ENCODE assay signal across 12 mouse cellular contexts in the genomic region with DNA sequence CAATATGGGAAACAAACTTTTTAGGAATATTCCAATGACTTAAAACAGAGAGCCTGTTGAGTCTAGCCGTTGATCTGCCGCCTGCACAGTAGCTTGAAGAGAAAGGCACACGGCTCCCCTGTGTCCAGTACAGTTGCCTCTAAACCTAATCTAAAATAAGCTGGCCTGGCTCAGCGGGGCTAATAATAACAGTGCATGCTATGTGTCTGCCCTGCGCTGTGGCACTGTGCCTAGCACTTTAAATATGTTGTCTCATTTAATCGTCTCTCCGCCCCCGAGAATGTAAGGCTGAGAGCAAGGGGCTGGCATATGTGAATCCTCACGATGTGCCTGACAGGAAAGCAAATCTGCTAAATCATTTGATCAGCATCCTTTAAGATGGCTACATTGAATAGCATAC.
DNase-seq lines count a peak whose midpoint lies in the region; ATAC-seq and TF ChIP-seq lines count a peak whose summit lies in the region.
"Had no signal": no experiment of that assay in that cellular context is flagged by ENCODE, and none has a peak within 500 bp of the region (broad histone marks: within the 10 kb centered on the region; RNA-seq: fewer than 3 reads in every experiment).

No protein-coding gene starts in this region.

- WGBS in cerebellum, adult 2 months, result 6% methylated on average over 9 of the region's 9 CpGs
- WGBS in hindbrain, embryonic 14.5 days, result 59% methylated on average over 9 of the region's 9 CpGs
- 53% methylated on average over 9 of the region's 9 CpGs for WGBS in hindbrain, embryonic 16.5 days
- WGBS in midbrain, embryonic 11.5 days, result 85% methylated on average over 9 of the region's 9 CpGs
- 76% methylated on average over 9 of the region's 9 CpGs for WGBS in midbrain, embryonic 14.5 days

- H3K27ac ChIP-seq in cerebellum, adult 2 months (ENCODE audit: insufficient read depth, low read length), result no peak overlapping the region
- no peak overlapping the region for H3K27ac ChIP-seq in hindbrain, embryonic 14.5 days
- no peak overlapping the region for H3K27ac ChIP-seq in hindbrain, embryonic 16.5 days (ENCODE audit: low read depth, low read length)
- H3K27ac ChIP-seq in midbrain, embryonic 11.5 days (ENCODE audit: low read depth, low read length), result no peak overlapping the region
- no peak overlapping the region for H3K27ac ChIP-seq in midbrain, embryonic 14.5 days (replicated peaks; ENCODE audit: low read depth, low read length)
- H3K27ac ChIP-seq: embryonic facial prominence, embryonic 15.5 days had no signal

- peak in 1 of 2 experiments; percentile 53 for DNase-seq in cerebellum, adult 2 months
- DNase-seq in cerebellum, postnatal 14 days, result no peak
- DNase-seq in hindbrain, embryonic 14.5 days (ENCODE audit: low spot score), result no peak
- DNase-seq in midbrain, embryonic 11.5 days (ENCODE audit: low spot score, missing footprints), result peak; percentile 41
- no peak for DNase-seq in midbrain, embryonic 14.5 days
- DNase-seq in adrenal gland, postnatal 14 days, result no peak
- no peak for DNase-seq in testis, postnatal 10 days (ENCODE audit: low spot score)
- DNase-seq: kidney, postnatal 25 days; liver, postnatal 0 days had no signal

- no peaks in the 10 kb centered on the region for H3K36me3 ChIP-seq in hindbrain, embryonic 14.5 days (replicated peaks; ENCODE audit: control insufficient read depth, insufficient read depth)
- no peaks in the 10 kb centered on the region for H3K36me3 ChIP-seq in hindbrain, embryonic 16.5 days (ENCODE audit: control insufficient read depth, insufficient read depth, low read length)
- no peaks in the 10 kb centered on the region for H3K36me3 ChIP-seq in midbrain, embryonic 11.5 days (ENCODE audit: control insufficient read depth, insufficient read depth, low read length)
- H3K36me3 ChIP-seq in midbrain, embryonic 14.5 days (ENCODE audit: control insufficient read depth, insufficient read depth, low read length), result no peaks in the 10 kb centered on the region
- H3K36me3 ChIP-seq: embryonic facial prominence, embryonic 15.5 days had no signal

- H3K9ac ChIP-seq in hindbrain, embryonic 14.5 days, result 0 out of 2 replicates have a peak overlapping the region, but pooled peaks have one; percentile 10
- H3K9ac ChIP-seq in hindbrain, embryonic 16.5 days (ENCODE audit: low read depth, low read length), result no peak overlapping the region
- H3K9ac ChIP-seq in midbrain, embryonic 11.5 days (ENCODE audit: low read length), result no peak overlapping the region
- no peak overlapping the region for H3K9ac ChIP-seq in midbrain, embryonic 14.5 days (replicated peaks; ENCODE audit: low read length)
- H3K9ac ChIP-seq: embryonic facial prominence, embryonic 15.5 days; liver, postnatal 0 days had no signal

- peak overlapping the region; percentile 8; the same call in 1 of the 2 replicates for H3K4me2 ChIP-seq in hindbrain, embryonic 14.5 days (replicated peaks)
- no peak overlapping the region for H3K4me2 ChIP-seq in hindbrain, embryonic 16.5 days (ENCODE audit: low read length)
- no peak overlapping the region for H3K4me2 ChIP-seq in midbrain, embryonic 11.5 days
- H3K4me2 ChIP-seq in midbrain, embryonic 14.5 days (ENCODE audit: low read length), result no peak overlapping the region
- H3K4me2 ChIP-seq: embryonic facial prominence, embryonic 15.5 days had no signal

- no peaks in the 10 kb centered on the region for H3K27me3 ChIP-seq in cerebellum, adult 2 months (ENCODE audit: control insufficient read depth, insufficient read depth, low read length)
- H3K27me3 ChIP-seq in hindbrain, embryonic 14.5 days (ENCODE audit: control insufficient read depth, insufficient read depth, low read length), result no peaks in the 10 kb centered on the region
- no peaks in the 10 kb centered on the region for H3K27me3 ChIP-seq in hindbrain, embryonic 16.5 days (replicated peaks; ENCODE audit: control insufficient read depth, insufficient read depth, low read length)
- peaks cover under 1% of the 10 kb centered on the region; the same call in 1 of the 2 replicates for H3K27me3 ChIP-seq in midbrain, embryonic 11.5 days (ENCODE audit: control insufficient read depth, insufficient read depth, low read length)
- no peaks in the 10 kb centered on the region for H3K27me3 ChIP-seq in midbrain, embryonic 14.5 days (ENCODE audit: control insufficient read depth, insufficient read depth, low read length)
- H3K27me3 ChIP-seq: embryonic facial prominence, embryonic 15.5 days had no signal

- peaks cover 31% of the 10 kb centered on the region for H3K4me1 ChIP-seq in cerebellum, adult 2 months (ENCODE audit: control insufficient read depth, insufficient read depth, low read length)
- H3K4me1 ChIP-seq in hindbrain, embryonic 14.5 days (replicated peaks; ENCODE audit: control insufficient read depth, insufficient read depth, low read length), result peaks cover 32% of the 10 kb centered on the region; the same call in 1 of the 2 replicates
- peaks cover 45% of the 10 kb centered on the region for H3K4me1 ChIP-seq in hindbrain, embryonic 16.5 days (ENCODE audit: control insufficient read depth, insufficient read depth, low read depth, low read length)
- H3K4me1 ChIP-seq in midbrain, embryonic 11.5 days (ENCODE audit: control insufficient read depth, insufficient read depth, low read length), result peaks cover under 1% of the 10 kb centered on the region; the same call in 1 of the 2 replicates
- peaks cover 5% of the 10 kb centered on the region; the same call in 1 of the 2 replicates for H3K4me1 ChIP-seq in midbrain, embryonic 14.5 days (ENCODE audit: control insufficient read depth, insufficient read depth, low read length)

- TF ChIP-seq POLR2A in cerebellum, adult 2 months (IDR thresholded peaks at IDR 0.05; ENCODE audit: borderline replicate concordance, insufficient read depth, low read length), result no peak

- no peak for TF ChIP-seq CTCF in cerebellum, adult 2 months (IDR thresholded peaks at IDR 0.05; ENCODE audit: borderline replicate concordance, insufficient read depth, low read depth, low read length)

- no peaks in the 10 kb centered on the region for H3K9me3 ChIP-seq in hindbrain, embryonic 14.5 days (ENCODE audit: control insufficient read depth, low read length)
- H3K9me3 ChIP-seq in hindbrain, embryonic 16.5 days (ENCODE audit: control insufficient read depth, low read length), result no peaks in the 10 kb centered on the region
- H3K9me3 ChIP-seq in midbrain, embryonic 11.5 days (ENCODE audit: control insufficient read depth, low read length), result no peaks in the 10 kb centered on the region
- no peaks in the 10 kb centered on the region for H3K9me3 ChIP-seq in midbrain, embryonic 14.5 days (ENCODE audit: control insufficient read depth, low read length)
- H3K9me3 ChIP-seq: embryonic facial prominence, embryonic 15.5 days had no signal

- no peak for ATAC-seq in hindbrain, embryonic 14.5 days (ENCODE audit: low FRiP score)
- no peak; the same call in 1 of the 2 replicates for ATAC-seq in hindbrain, embryonic 16.5 days
- no peak for ATAC-seq in midbrain, embryonic 11.5 days (ENCODE audit: low FRiP score)
- ATAC-seq in midbrain, embryonic 14.5 days (ENCODE audit: low FRiP score, low TSS enrichment), result no peak
- ATAC-seq: activated CD4-positive, CD25-positive, alpha-beta regulatory T cell, adult 4 months had no signal

- peak overlapping the region; percentile 8 for H3K4me3 ChIP-seq in cerebellum, adult 2 months (replicated peaks; ENCODE audit: insufficient read depth, low read depth, low read length)
- no peak overlapping the region for H3K4me3 ChIP-seq in hindbrain, embryonic 14.5 days (replicated peaks; ENCODE audit: low read length)
- H3K4me3 ChIP-seq in hindbrain, embryonic 16.5 days (ENCODE audit: low read length), result no peak overlapping the region
- no peak overlapping the region for H3K4me3 ChIP-seq in midbrain, embryonic 11.5 days (ENCODE audit: low read depth, low read length)
- no peak overlapping the region for H3K4me3 ChIP-seq in midbrain, embryonic 14.5 days (replicated peaks; ENCODE audit: low read depth, low read length)
- H3K4me3 ChIP-seq: embryonic facial prominence, embryonic 15.5 days had no signal
